10 mouse cellular contexts compared by ENCODE assay signal in genomic region chr9:65682994-65683393, GRCm38 (mm10). TPM values are rescaled to one million over a fixed set of nuclear protein-coding genes. Genes with fewer than 3 reads are reported as not detected.
A peak's percentile ranks its signal among the peaks of the same experiment; 100 is the strongest.
DNase-seq lines count a peak whose midpoint lies in the region; ATAC-seq and TF ChIP-seq lines count a peak whose summit lies in the region.
"Had no signal": no experiment of that assay in that cellular context is flagged by ENCODE, and none has a peak within 500 bp of the region (broad histone marks: within the 10 kb centered on the region; RNA-seq: fewer than 3 reads in every experiment).

No protein-coding gene starts in this region.

- no peak overlapping the region for H3K4me3 ChIP-seq in heart, adult 2 months
- H3K4me3 ChIP-seq in heart, embryonic 12.5 days: no peak overlapping the region
- no peak overlapping the region for H3K4me3 ChIP-seq in lung, embryonic 14.5 days (ENCODE audit: low read depth, low read length)
- H3K4me3 ChIP-seq in ES-E14 (ENCODE audit: insufficient read depth in 1 of 2, low read depth in 1 of 2, low read length in 2 of 2, poor library complexity in 1 of 2, severe bottlenecking in 1 of 2): no peak overlapping the region
- H3K4me3 ChIP-seq: liver, embryonic 13.5 days had no signal

- H3K9me3 ChIP-seq in heart, embryonic 12.5 days (replicated peaks): no peaks in the 10 kb centered on the region
- no peaks in the 10 kb centered on the region for H3K9me3 ChIP-seq in lung, embryonic 14.5 days (ENCODE audit: low read depth, low read length)
- no peaks in the 10 kb centered on the region for H3K9me3 ChIP-seq in ES-E14 (ENCODE audit: control insufficient read depth, insufficient read depth, low read depth, low read length)
- H3K9me3 ChIP-seq: liver, embryonic 13.5 days had no signal

- intact Hi-C loops in heart, adult 2 months (cut with DNase I): loop anchor here (1.0 kb wide), 1 partner anchor 18 kb away; no protein-coding TSS in a partner anchor

- in situ Hi-C loops in ES-E14 (cut with MboI; ENCODE audit: low sequenced_read_pairs in 2 of 2, unreplicated experiment in 2 of 2): no loop called here

- peaks cover 25% of the 10 kb centered on the region for H3K4me1 ChIP-seq in heart, adult 2 months (ENCODE audit: control insufficient read depth, insufficient read depth, low read length)
- peaks cover 43% of the 10 kb centered on the region for H3K4me1 ChIP-seq in heart, embryonic 12.5 days (replicated peaks)
- H3K4me1 ChIP-seq in lung, embryonic 14.5 days (ENCODE audit: insufficient read depth): peaks cover 32% of the 10 kb centered on the region
- peaks cover 19 to 20% of the 10 kb centered on the region in 2 experiments for H3K4me1 ChIP-seq in ES-E14 (ENCODE audit: control insufficient read depth in 2 of 2, insufficient read depth in 2 of 2, low read length in 2 of 2, poor library complexity in 1 of 2)

- TF ChIP-seq EP300 in heart, adult 2 months (IDR thresholded peaks at IDR 0.05; ENCODE audit: insufficient read depth, low read depth, low read length): no peak

- no peak overlapping the region for H3K9ac ChIP-seq in heart, adult 2 months (ENCODE audit: low read depth, low read length)
- H3K9ac ChIP-seq in heart, embryonic 12.5 days: no peak overlapping the region
- no peak overlapping the region for H3K9ac ChIP-seq in lung, embryonic 14.5 days
- H3K9ac ChIP-seq in ES-E14 (ENCODE audit: insufficient read depth, low read depth, low read length, poor library complexity, severe bottlenecking): no peak overlapping the region; the same call in 1 of the 2 replicates
- H3K9ac ChIP-seq: liver, embryonic 13.5 days had no signal

- no peak for ATAC-seq in heart, embryonic 12.5 days (ENCODE audit: insufficient number of reproducible peaks, low FRiP score)
- ATAC-seq in lung, embryonic 14.5 days (ENCODE audit: insufficient read depth): no peak
- ATAC-seq in inflammation-experienced regulatory T-cells, adult 6 months: no peak

- WGBS in heart, adult 2 months: 53% methylated on average over 1 of the region's 1 CpGs
- 82% methylated on average over 1 of the region's 1 CpGs for WGBS in heart, embryonic 12.5 days
- 65% methylated on average over 1 of the region's 1 CpGs for WGBS in lung, embryonic 14.5 days

- no peak overlapping the region for H3K27ac ChIP-seq in heart, adult 2 months
- H3K27ac ChIP-seq in heart, embryonic 12.5 days (ENCODE audit: poor library complexity, severe bottlenecking): no peak overlapping the region
- no peak overlapping the region for H3K27ac ChIP-seq in lung, embryonic 14.5 days (ENCODE audit: low read depth)
- peak overlapping the region; percentile 36; the same call in 1 of the 2 replicates for H3K27ac ChIP-seq in ES-E14 (ENCODE audit: insufficient read depth, low read depth, low read length, poor library complexity, severe bottlenecking)
- H3K27ac ChIP-seq: liver, embryonic 13.5 days had no signal

- peak; percentile 78 for TF ChIP-seq CTCF in heart, adult 2 months (IDR thresholded peaks at IDR 0.05)
- TF ChIP-seq CTCF in lung, embryonic 14.5 days (IDR thresholded peaks at IDR 0.05; ENCODE audit: low read depth): peak; percentile 59

- H3K27me3 ChIP-seq in heart, adult 2 months (ENCODE audit: control insufficient read depth, insufficient read depth, low read length): no peaks in the 10 kb centered on the region
- no peaks in the 10 kb centered on the region for H3K27me3 ChIP-seq in heart, embryonic 12.5 days (replicated peaks)
- H3K27me3 ChIP-seq in lung, embryonic 14.5 days (ENCODE audit: insufficient read depth, low read length): no peaks in the 10 kb centered on the region
- H3K27me3 ChIP-seq: liver, embryonic 13.5 days had no signal

- peaks cover 61% of the 10 kb centered on the region for H3K36me3 ChIP-seq in heart, adult 2 months (ENCODE audit: control insufficient read depth, insufficient read depth, low read length)
- H3K36me3 ChIP-seq in heart, embryonic 12.5 days: peaks cover 28% of the 10 kb centered on the region
- H3K36me3 ChIP-seq in lung, embryonic 14.5 days (ENCODE audit: insufficient read depth): peaks cover 36% of the 10 kb centered on the region
- peaks cover 6% of the 10 kb centered on the region for H3K36me3 ChIP-seq in ES-E14 (ENCODE audit: control insufficient read depth, insufficient read depth, low read length, poor library complexity, severe bottlenecking)

- no peak for DNase-seq in heart, adult 2 months
- DNase-seq in lung, embryonic 14.5 days: peak; percentile 77
- no peak for DNase-seq in lung, adult 18-20 months
- no peak for DNase-seq in ES-E14 (ENCODE audit: low read depth, low spot score)
- DNase-seq in retina, postnatal 1 day: peak; percentile 51
- DNase-seq in ovary, postnatal 14 days (ENCODE audit: low spot score): no peak
- DNase-seq: heart, postnatal 36 days; liver, embryonic 13.5 days had no signal

- no peak overlapping the region for H3K4me2 ChIP-seq in heart, embryonic 12.5 days
- no peak overlapping the region for H3K4me2 ChIP-seq in lung, embryonic 14.5 days
- H3K4me2 ChIP-seq: liver, embryonic 13.5 days had no signal

- peaks cover 12% of the 10 kb centered on the region for H3K79me2 ChIP-seq in heart, adult 2 months (replicated peaks; ENCODE audit: control insufficient read depth, insufficient read depth, low read length)

- TF ChIP-seq POLR2A in heart, adult 2 months (IDR thresholded peaks at IDR 0.05; ENCODE audit: insufficient read depth, low read depth, low read length): no peak

TF ChIP-seq in ES-E14, 5 proteins besides CTCF, POLR2A, EP300 and RAD21:
- no peak for TF ChIP-seq HCFC1 (IDR thresholded peaks at IDR 0.05; ENCODE audit: borderline replicate concordance, insufficient read depth, low read length)
- no peak for TF ChIP-seq ZC3H11A (IDR thresholded peaks at IDR 0.05; ENCODE audit: borderline replicate concordance, low read depth, low read length)
- no peak for TF ChIP-seq MAFK (IDR thresholded peaks at IDR 0.05; ENCODE audit: insufficient read depth, low read depth, low read length)
- no peak for TF ChIP-seq CHD2 (IDR thresholded peaks at IDR 0.05; ENCODE audit: low read depth, low read length)
- no peak for TF ChIP-seq ZNF384 (IDR thresholded peaks at IDR 0.05; ENCODE audit: low read depth, low read length)

RNA-seq across cellular contexts. Expression of gene Oaz2, which starts 15.2 kb away (rescaled TPM):
- 100 to 1,000 TPM; 202 to 218 TPM for total RNA-seq in heart, adult 2 months (2021)
- 154 and 242 TPM in 2 replicates for polyA plus RNA-seq in heart, adult 2 months (2012; rRNA removed)
- 239 and 245 TPM in 2 replicates for polyA plus RNA-seq in heart, embryonic 12.5 days (2016; fragmentation: Nextera tagmentation; extraction: Ambion mirVana)
- polyA plus RNA-seq in lung, embryonic 14.5 days (2014; fragmentation: Nextera tagmentation; extraction: Ambion mirVana): 263 and 267 TPM in 2 replicates
- total RNA-seq in ES-E14 (2012; rRNA removed): 30.1 and 51.5 TPM in 2 replicates
- 10 to 100 TPM; 26.3 to 30.5 (median 26.9) TPM for polyA plus RNA-seq in inflammation-experienced regulatory T-cells, adult 6 months (2017; shearing (Covaris generic))

RNA-seq across cellular contexts. Expression of gene Rbpms2, which starts 53.5 kb away (rescaled TPM):
- 10 to 100 TPM; 29.4 to 32.5 TPM for total RNA-seq in heart, adult 2 months (2021)
- polyA plus RNA-seq in heart, adult 2 months (2012; rRNA removed): 102 and 105 TPM in 2 replicates
- polyA plus RNA-seq in heart, embryonic 12.5 days (2016; fragmentation: Nextera tagmentation; extraction: Ambion mirVana): 132 and 135 TPM in 2 replicates
- polyA plus RNA-seq in lung, embryonic 14.5 days (2014; fragmentation: Nextera tagmentation; extraction: Ambion mirVana): 20.3 and 25.3 TPM in 2 replicates
- 44.7 and 64.5 TPM in 2 replicates for total RNA-seq in ES-E14 (2012; rRNA removed)
- polyA plus RNA-seq in inflammation-experienced regulatory T-cells, adult 6 months (2017; shearing (Covaris generic)): 1 to 10 TPM in 1 of 3 experiments, not detected in 2; 1.0 TPM

Comparison
In these comparisons a context has a peak if more than half of its experiments do, and no peak if none do; other contexts are left out.
1. DNase-seq: peak in lung, embryonic 14.5 days (single experiment) and retina, postnatal 1 day (single experiment); none in heart, adult 2 months (0 of 2), lung, adult 18-20 months (0 of 2), ES-E14 (single experiment) and ovary, postnatal 14 days (single experiment).
2. RNA of gene Rbpms2, which starts 53.5 kb away (polyA plus RNA-seq): 132 to 135 TPM in heart, embryonic 12.5 days, 102 to 105 TPM in heart, adult 2 months and 20.3 to 25.3 TPM in lung, embryonic 14.5 days; 1.0 TPM in inflammation-experienced regulatory T-cells, adult 6 months; every median in the first group is over 10 times any median in the second.